Mouse (Mus musculus) small intestine, adult 2 months (tissue): Measurements from ENCODE around the gene Crb2.

Experiments
- CTCF ChIP-seq: fragments of 200-500 bp; IDR thresholded peaks from 2 replicates; pipeline ENCODE4 v1.5.1; 2012; ENCODE audit warnings: low read depth, mild to moderate bottlenecking, control low read depth, inconsistent platforms, low read length, moderate library complexity, mixed read lengths; ENCODE audit not compliant: insufficient replicate concordance, insufficient read length; ENCODE audit errors: extremely low read depth
- POLR2A ChIP-seq: fragments of 200-500 bp; IDR thresholded peaks from 2 replicates; pipeline ENCODE4 v1.6.1; 2012; ENCODE audit warnings: low read depth, mild to moderate bottlenecking, control low read depth, inconsistent platforms, low read length, moderate library complexity

- TF ChIP-seq CTCF = no peak
- TF ChIP-seq POLR2A = no peak
Observed at GRCm38 (mm10) chr2:37744773-37745395, 31.2 kb upstream of the Crb2 start.
